Mouse (Mus musculus): ENCODE results near the gene Rsad2.
A peak's percentile ranks its signal among the peaks of the same experiment; 100 is the strongest.

The Rsad2 gene

DNA sequence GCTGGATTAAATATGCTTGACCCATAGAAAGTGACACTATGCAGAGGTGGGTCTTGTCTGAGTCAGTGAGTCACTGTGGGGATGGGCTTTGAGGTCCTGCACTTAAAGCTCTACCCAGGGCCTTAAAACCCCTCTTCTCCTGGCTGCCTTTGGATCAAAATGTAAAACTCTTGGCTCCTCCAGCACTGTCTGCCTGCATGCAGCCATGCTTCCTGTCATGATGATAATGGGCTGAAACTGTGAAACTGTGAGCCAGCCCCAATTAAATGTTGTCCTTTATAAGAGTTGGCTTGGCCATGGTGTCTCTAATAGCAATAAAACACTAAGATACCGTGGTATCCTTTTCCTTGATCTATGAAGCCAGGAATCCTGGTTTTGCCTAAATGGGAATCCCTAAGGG, 55.0 kb downstream of the Rsad2 start:
- no peak for DNase-seq

DNA sequence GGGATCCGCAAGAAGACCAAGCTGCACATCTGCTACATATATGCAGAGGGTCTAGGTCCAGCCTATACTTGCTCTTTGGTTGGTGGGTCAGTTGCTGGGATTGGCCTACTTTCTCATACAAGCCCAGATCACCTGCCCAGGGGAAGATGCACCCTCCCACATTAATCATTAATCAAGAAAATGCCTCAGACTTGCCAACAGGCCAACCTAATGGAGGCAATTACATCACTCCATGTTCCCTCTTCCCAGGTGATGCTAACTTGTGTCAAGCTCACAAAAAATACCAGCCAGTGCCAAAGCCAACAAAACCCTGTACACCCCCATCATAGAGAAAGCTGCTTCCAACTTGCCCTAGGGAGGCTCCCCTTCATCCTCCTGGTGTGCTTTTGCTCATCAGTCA, 55.5 kb downstream of the Rsad2 start:
- no peak for DNase-seq

DNA sequence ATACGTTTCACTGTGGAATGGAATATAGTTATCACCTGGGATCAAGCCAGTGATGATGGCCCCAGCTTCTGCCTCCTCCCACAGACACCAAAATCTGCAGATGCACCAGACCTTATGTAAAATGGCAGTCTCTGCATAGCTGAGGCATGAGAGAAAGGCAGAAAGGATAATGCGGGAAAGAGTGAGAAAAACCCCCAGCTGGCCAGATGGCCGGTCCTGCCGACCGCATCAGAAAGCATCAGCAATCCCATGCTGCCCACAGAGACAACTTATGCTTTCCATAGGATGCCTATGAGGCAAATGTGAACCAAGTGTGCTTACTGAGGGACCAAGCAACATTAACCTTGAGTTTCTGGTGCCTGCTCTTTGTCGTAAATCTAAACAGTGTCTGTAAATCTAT, 56.9 kb downstream of the Rsad2 start:
- DNase-seq: no peak

DNA sequence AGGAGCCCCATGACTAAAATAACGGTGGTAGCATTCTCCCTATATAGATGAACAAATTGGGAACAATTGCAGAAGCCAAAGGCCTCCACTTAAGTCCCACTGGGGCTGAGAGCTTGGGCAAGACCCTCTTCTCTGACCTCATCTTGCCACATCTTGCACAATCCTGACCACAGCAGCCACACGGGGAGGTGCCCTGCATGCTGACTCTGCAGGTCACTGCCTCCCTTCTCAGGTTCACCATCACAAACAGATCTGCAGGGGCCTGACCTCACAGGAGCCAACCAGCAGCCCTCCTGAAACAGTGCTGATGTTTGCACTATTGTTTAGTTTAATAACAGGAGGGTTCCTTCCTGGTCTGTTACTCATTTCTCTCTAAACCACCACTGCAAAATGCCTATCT, 57.7 kb downstream of the Rsad2 start:
- DNase-seq: peak in 1 of 2 experiments; percentile 52

DNA sequence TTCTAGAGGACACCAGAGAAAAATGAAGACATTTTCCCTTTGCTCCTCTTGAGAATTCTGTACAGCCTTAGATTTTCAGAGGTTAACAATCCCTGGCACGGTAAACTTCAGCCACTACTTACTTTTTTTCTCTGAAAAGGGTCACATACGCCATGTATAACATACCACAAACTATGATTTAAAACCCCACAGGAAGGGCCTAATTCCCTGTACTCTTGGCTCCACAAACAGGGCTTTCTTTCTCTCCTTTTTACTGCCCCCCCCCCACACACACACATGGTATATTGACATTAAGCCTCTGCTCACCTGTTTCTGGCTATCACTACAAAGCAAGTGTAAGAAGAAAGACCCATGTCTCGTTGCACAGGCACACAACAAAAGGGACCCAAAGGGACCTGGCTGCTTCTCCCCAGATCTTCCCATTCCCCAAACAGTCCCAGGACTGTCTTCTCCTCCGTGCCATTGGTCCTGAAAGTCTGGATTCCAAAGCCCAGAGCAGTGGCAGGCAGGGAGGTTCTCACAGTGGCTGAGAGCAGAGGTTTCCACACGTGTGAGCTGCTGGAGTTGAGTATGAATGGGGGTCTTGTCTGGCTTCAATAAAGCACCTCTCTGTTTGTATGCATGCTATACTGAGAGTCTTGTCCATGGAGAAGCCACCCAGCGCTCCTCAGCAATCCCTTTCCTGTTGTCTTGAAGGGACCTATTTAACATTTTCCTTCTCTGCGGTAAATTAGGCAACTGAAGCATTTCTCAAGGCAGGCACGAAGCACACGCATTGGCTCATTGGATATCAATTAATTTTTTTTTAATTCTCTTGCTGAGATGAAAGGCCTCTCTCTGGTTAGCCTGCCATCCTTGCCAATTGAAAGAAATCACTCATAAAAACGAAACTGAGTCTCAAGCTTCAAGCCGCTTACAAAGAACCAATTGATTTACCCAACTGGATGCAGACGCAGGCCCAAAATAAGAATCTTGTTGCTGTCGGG, 61.5 kb downstream of the Rsad2 start:
- no peak for DNase-seq

DNA sequence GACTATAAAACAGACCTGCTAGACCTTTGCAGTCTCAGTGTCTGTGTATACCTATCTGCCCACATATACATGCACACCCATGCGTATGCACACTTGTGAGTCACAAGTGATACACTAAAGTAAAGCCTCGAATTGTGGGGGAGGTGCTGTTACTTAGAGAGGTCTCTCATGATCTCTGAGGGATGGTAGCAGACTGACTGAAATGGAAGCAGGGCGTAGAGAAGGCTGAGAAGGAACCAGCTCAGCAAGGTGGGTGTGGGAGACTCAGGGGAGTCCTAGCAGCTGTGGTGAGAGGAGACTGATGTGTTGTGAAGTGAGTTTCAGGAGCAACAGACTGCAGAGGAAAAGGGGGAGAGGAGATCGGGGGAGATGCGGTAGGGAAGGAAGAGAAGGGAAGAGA, 63.0 kb downstream of the Rsad2 start:
- no peak for DNase-seq
